Comparison of ENCODE assay signal across 27 mouse cellular contexts in genomic region chr12:80595968-80596367, GRCm38 (mm10). TPM values are rescaled to one million over a fixed set of nuclear protein-coding genes. Genes with fewer than 3 reads are reported as not detected.
DNase-seq lines count a peak whose midpoint lies in the region; ATAC-seq lines count a peak whose summit lies in the region.
"Had no signal": no experiment of that assay in that cellular context is flagged by ENCODE, and none has a peak within 500 bp of the region (broad histone marks: within the 10 kb centered on the region; RNA-seq: fewer than 3 reads in every experiment).

No protein-coding gene starts in this region.

- H3K36me3 ChIP-seq in liver, embryonic 13.5 days: no peaks in the 10 kb centered on the region
- H3K36me3 ChIP-seq: embryonic facial prominence, embryonic 13.5 days; G1E; hindbrain, embryonic 12.5 days had no signal

- 58% methylated on average over 4 of the region's 4 CpGs for WGBS in liver, embryonic 13.5 days (ENCODE audit: insufficient replicate concordance)

- H3K9me3 ChIP-seq in liver, embryonic 13.5 days (replicated peaks): no peaks in the 10 kb centered on the region
- H3K9me3 ChIP-seq: embryonic facial prominence, embryonic 10.5 days; embryonic facial prominence, embryonic 13.5 days; G1E; hindbrain, embryonic 12.5 days; hindbrain, embryonic 15.5 days had no signal

- ATAC-seq in liver, embryonic 13.5 days (ENCODE audit: low read depth): peak; percentile 65
- peak; percentile 20; the same call in 1 of the 2 replicates for ATAC-seq in common myeloid progenitor, adult 5-6 weeks (replicated peaks; ENCODE audit: low read depth, poor library complexity, severe bottlenecking)
- ATAC-seq in erythroid progenitor cell, adult 5-6 weeks (replicated peaks; ENCODE audit: low FRiP score, poor library complexity, severe bottlenecking): peak; percentile 31
- peak; percentile 36 for ATAC-seq in megakaryocyte-erythroid progenitor cell, adult 5-6 weeks (replicated peaks; ENCODE audit: low FRiP score, low TSS enrichment, poor library complexity, severe bottlenecking)
- ATAC-seq: forebrain, embryonic 14.5 days; forebrain, postnatal 0 days; Patski had no signal

- H3K27me3 ChIP-seq in liver, embryonic 13.5 days: no peaks in the 10 kb centered on the region
- H3K27me3 ChIP-seq: CH12.LX; embryonic facial prominence, embryonic 13.5 days; hindbrain, embryonic 12.5 days; hindbrain, embryonic 15.5 days had no signal

- H3K4me2 ChIP-seq in liver, embryonic 13.5 days: no peak overlapping the region
- H3K4me2 ChIP-seq: embryonic facial prominence, embryonic 13.5 days; heart, embryonic 11.5 days; hindbrain, embryonic 12.5 days; hindbrain, embryonic 15.5 days had no signal

- no peak overlapping the region for H3K9ac ChIP-seq in liver, embryonic 13.5 days
- H3K9ac ChIP-seq: embryonic facial prominence, embryonic 13.5 days; forebrain, postnatal 0 days; hindbrain, embryonic 12.5 days; hindbrain, embryonic 15.5 days had no signal

- H3K27ac ChIP-seq in liver, embryonic 13.5 days: no peak overlapping the region
- H3K27ac ChIP-seq: embryonic facial prominence, embryonic 10.5 days; embryonic facial prominence, embryonic 13.5 days; gastrocnemius, adult 2 months; hindbrain, embryonic 12.5 days; hindbrain, embryonic 15.5 days had no signal

- peaks cover 44% of the 10 kb centered on the region for H3K4me1 ChIP-seq in liver, embryonic 13.5 days (replicated peaks)

- no peak overlapping the region for H3K4me3 ChIP-seq in liver, embryonic 13.5 days (replicated peaks)
- H3K4me3 ChIP-seq: embryonic facial prominence, embryonic 10.5 days; embryonic facial prominence, embryonic 13.5 days; gastrocnemius, adult 2 months; hindbrain, embryonic 12.5 days; hindbrain, embryonic 15.5 days had no signal

- no peak for DNase-seq in liver, embryonic 13.5 days
- DNase-seq in liver: no peak
- no peak for DNase-seq in spleen, adult 18-20 months
- no peak for DNase-seq in ovary, postnatal 36 days (ENCODE audit: low spot score)
- DNase-seq: adrenal gland, postnatal 10 days; adrenal gland, postnatal 36 days; B cell, adult 2 months; cerebellum, adult 18-20 months; cerebellum, adult 9-10 months; cerebellum, postnatal 14 days; embryo, embryonic 11 days; forebrain, postnatal 0 days; gastrocnemius, adult 2 months; gastrocnemius, postnatal 14 days; heart, adult 11 months had no signal

RNA-seq across cellular contexts. Expression of gene Slc39a9, which starts 47.7 kb away (rescaled TPM):
- 9.5 and 13.0 TPM in 2 replicates for polyA plus RNA-seq in liver, embryonic 13.5 days (2015; fragmentation: Nextera tagmentation; extraction: Ambion mirVana)
- 14.1 and 16.4 TPM in 2 replicates for total RNA-seq in common myeloid progenitor, adult 5-6 weeks (2017)
- 20.1 and 22.0 TPM in 2 replicates for total RNA-seq in erythroid progenitor cell, adult 5-6 weeks (2015; ENCODE audit: low replicate concordance)
- total RNA-seq in erythroid progenitor cell, adult 5-6 weeks (2017; ENCODE audit: low replicate concordance): 11.2 and 20.5 TPM in 2 replicates
- 19.6 and 28.4 TPM in 2 replicates for total RNA-seq in megakaryocyte-erythroid progenitor cell, adult 5-6 weeks (2014; fragmentation: Nextera tagmentation)
- 12.7 and 17.5 TPM in 2 replicates for total RNA-seq in megakaryocyte-erythroid progenitor cell, adult 5-6 weeks (2017)

RNA-seq across cellular contexts. Expression of gene Erh, which starts 48.2 kb away (rescaled TPM):
- 170 and 193 TPM in 2 replicates for polyA plus RNA-seq in liver, embryonic 13.5 days (2015; fragmentation: Nextera tagmentation; extraction: Ambion mirVana)
- total RNA-seq in common myeloid progenitor, adult 5-6 weeks (2017): 115 and 128 TPM in 2 replicates
- total RNA-seq in erythroid progenitor cell, adult 5-6 weeks (2015; ENCODE audit: low replicate concordance): 23.9 and 28.1 TPM in 2 replicates
- 4.9 and 23.4 TPM in 2 replicates for total RNA-seq in erythroid progenitor cell, adult 5-6 weeks (2017; ENCODE audit: low replicate concordance)
- 140 and 158 TPM in 2 replicates for total RNA-seq in megakaryocyte-erythroid progenitor cell, adult 5-6 weeks (2014; fragmentation: Nextera tagmentation)
- 103 and 142 TPM in 2 replicates for total RNA-seq in megakaryocyte-erythroid progenitor cell, adult 5-6 weeks (2017)
